Mouse (Mus musculus): ENCODE results near the gene Iqsec1.
A peak's percentile ranks its signal among the peaks of the same experiment; 100 is the strongest.

Gene Iqsec1

DNA sequence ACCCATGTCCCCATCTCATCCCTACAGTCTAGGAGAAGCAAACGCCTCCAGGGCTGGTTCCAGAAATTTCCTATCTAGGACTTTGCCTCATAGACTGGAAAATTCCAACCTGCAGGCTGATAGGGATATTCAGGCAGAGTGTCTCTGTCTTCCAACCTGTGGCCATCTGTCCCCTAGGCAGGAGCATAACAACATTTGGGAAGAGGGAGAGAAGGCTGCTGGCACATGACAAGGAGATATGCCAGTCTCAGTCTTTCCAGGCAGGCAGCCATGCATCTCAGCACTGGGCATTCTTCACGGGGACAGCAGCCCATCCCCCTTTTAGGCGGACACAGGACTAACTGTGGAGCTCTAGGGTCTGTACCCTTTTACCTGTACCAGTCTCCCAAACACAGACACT is 176.4 kb downstream of the Iqsec1 start:
- no peak for DNase-seq (ENCODE audit: low spot score)

DNA sequence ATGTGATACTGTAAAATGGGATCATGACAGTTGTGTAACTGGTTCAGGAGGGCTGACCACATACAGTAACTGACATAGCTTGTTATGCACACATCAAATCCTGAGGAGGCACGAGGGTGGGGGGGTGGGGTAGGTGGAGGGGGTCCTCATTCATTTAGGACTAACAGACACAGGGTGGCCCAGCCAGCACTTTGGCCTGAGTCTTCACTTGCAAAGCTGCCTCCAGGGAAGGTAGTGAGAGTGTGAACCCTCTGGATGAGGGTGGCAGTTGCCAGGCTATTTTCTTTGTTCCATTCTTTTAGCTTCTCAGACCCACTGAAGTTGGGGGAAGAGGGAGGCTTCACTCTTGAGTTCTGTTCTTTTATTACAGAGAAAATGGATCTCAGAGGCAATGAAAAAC is 177.9 kb downstream of the Iqsec1 start:
- no peak for DNase-seq (ENCODE audit: low spot score)

DNA sequence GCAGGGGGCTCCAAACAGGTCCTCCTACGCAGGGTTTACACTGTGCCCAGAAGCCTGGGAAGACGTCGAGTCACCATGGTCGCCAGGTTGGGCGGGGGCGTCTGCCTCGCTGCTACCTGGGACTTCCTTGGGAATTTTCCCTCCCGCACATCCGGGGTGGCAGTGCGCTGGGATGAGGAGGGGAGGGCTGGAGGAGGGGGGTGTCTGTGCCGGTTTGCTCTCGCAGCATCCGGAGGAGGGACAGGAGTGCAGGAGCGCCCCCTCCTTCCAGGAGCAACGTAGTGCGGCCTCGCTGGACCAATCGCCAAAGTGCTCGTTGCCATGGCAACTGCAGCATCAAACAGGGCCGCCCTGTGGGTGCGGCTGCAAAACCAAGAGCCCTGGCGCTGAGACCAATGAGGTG is 178.5 kb downstream of the Iqsec1 start:
- DNase-seq (ENCODE audit: low spot score), result peak; percentile 85

DNA sequence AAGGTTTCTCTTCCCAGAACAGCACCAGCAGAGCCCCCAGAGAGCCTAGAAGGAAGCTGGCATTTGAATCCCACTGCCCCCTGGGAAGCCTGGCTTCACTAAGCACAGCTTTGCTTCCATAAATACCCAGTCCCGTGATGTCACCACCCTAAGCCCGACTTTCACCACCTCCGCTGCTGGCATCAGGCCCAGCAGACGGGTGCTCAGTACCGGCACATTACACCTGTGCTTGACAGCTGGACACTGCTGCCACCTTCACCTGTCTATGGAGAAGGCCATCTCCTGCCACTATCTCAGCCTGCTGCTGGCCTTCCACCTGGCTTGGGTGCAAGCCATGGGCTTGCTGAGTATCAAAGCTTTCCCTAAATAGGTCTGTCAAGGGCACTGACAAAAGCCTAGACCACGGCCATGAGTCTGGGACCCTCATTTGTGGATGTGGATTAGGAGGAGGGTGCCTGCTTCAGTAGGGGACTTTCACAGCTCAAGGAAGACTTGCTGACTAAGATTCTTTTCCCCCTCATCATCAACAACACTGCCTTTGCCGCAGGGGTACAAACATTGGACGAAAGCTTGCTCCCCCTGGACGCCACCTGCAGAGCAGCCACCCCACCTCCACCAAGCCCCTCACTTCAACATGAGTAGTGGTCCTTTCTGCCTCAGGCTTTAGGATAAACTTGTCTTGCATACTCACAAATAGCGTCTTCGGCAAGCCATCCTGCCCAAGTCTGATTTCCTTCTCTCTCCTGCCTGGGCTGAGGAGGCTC is 179.2 kb downstream of the Iqsec1 start:
- DNase-seq (ENCODE audit: low spot score), result no peak

DNA sequence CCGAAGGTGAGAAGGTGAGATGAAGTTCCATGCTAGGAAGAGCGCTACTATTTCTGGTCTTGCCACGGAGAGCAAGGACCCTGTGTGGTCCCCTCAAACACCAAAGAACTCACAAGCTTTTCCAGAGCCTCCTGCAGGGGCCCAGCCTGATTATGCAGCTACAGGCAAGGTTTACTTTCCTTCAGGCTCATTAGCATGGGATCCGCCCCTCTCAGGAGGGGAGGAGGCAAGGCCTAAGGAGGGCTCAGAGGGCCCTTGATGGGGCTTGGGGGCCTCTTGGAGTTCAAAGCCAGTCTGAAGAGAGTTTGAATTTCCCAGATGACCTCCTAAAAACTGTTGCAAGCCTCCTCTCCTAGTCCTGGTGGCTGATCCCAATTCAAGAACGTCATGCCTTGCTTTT is 179.9 kb downstream of the Iqsec1 start:
- DNase-seq (ENCODE audit: low spot score), result no peak

DNA sequence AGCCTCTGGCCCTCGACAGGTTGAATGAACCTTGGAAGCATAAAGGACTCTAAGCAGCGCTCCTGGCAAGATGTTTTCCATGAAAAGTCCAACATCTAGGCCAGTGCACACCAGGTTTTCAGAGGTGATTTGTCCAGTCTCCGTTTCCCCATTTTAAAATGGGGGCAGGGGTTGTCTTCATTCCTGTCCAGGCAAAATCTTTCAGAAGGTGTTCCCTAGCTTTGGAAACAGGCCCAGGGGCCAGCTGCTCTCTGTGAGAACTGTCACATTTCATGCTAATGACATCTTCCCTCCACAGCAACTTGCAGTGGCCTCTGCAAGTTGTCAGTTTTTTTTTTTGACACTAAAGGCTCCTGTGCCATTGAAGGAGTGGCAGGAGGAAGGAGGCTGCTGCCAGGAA is 180.4 kb downstream of the Iqsec1 start:
- DNase-seq (ENCODE audit: low spot score), result no peak

DNA sequence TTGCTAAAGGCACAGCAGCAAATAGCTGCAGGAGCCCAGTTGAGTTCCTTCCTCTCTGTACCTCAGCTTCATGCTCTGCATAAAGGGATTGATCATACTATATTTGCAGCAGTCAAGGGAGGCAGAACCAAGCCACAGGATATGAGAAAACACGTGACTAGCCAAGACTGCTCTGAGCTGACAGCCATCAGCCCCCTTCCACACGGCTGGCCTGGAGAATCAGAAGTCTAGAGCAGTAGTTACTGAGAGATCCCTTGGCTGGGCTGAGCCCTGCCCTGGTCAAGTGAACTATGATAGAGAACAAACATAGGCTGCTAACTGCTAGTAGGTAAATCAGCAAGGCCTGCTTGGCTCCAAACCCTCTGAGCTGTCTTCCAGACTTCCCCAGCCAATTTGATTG is 180.9 kb downstream of the Iqsec1 start:
- DNase-seq (ENCODE audit: low spot score), result no peak

DNA sequence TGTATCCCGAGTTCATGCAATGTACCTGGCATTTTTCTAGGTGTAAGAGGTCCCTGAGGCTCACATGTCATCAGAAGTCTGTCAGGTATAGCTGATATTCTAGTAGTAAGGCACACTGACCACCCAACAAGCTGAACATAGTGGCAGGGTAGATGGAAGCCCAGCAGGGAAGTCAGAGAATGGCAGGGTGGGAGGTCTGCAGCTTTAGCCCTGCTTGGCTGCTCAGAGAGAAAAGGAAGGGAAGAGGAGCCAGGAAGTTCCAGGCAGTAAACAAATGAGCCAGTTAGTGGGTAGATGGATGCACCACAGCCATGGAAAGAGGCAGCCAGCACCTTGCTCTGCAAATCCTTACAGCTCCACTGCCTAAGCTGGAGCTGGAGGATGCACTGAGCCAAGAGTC is 181.7 kb downstream of the Iqsec1 start:
- DNase-seq (ENCODE audit: low spot score), result no peak

DNA sequence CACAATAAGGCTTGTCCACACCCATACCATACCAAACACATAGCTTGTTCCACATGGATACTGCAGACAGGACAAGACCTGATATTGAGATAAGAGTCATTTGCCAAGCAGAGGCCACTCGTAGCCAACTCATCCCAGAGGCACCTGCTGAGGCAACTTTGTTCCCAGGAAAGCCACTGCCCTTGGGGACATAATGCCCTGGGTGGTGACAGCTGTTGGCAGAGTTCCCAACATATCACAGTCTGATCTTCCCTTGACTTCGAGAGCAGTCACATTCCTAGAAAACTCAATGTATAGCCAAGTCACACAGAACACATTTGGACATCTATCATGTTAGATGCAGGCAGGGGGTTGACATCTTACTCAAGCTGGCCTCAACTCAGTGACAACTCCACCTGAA is 183.4 kb downstream of the Iqsec1 start:
- DNase-seq (ENCODE audit: low spot score), result no peak

DNA sequence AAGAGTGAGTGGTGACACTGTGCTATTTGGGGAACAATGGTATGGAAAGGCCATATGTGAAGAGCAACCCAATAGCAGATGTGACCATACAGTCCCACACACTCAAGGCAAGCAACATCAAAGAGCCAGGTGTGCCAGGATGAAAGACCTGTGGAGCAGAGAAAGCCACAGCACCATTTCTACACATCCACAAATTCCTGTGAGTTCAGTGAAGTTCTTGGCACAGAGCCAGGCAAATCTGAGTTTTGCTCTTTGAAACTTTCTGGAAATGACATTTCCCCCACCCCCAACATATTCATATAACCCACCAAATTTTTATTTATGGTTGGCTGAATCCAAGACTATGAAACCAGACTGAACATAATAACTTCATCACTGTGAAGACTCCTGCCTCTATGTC is 183.8 kb downstream of the Iqsec1 start:
- DNase-seq (ENCODE audit: low spot score), result no peak

DNA sequence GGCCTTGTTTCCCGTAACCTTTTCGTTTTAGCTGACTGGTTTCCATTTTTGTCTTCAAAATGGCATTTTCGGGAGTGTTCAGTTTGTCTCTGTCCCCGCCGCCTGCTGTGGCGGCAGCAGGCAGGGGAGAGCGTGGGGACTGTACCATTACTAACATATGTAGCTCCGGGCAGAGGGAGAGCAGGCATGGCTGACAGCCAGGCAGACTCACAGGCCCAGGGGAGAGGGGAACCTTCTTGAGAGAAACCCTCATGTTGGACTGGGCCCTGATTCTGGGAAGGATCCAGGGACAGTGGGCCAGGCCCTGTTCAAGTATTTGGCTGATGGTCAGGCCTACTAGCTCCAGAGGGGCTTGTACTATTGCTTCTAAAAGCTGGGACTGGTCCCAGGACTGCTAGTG is 185.9 kb downstream of the Iqsec1 start:
- no peak for DNase-seq (ENCODE audit: low spot score)

DNA sequence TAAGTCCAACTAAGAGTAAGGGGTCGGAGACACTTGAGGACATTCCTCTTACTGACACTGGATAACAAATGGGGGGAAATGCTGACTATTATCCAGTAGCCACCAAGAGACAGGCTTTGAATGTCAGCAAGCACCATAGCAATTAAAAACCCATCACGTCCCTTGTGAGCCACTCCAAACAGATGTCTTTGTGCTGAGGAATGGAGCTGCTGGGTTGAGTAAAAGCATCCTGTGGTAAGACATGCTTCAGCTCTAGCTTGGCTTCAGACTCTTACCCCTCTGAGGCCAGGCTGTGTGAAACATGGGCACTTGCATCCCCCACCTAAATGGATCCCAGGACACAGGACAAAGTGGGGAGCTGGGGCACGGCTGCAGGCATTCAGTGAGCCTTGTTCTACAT is 186.4 kb downstream of the Iqsec1 start:
- DNase-seq (ENCODE audit: low spot score), result no peak

DNA sequence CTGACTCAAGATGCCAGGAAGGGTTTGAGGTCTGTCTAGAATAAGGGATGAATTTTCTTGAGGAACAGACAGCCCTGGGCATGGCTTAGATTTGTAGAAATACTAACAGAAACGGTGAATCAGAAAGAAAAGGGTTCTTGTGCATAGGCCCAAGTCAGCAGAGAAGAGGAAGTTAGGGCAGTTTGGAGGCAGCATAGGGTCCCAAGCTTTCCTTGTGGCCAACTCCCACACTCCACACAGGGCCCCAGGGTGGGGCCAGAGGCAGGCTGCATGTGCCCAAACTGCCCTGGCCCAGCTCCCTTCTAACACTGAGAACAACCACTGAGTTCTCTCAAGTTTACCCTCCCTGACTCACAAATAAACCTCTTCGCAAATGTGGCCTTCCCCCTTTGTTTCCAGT is 187.7 kb downstream of the Iqsec1 start:
- no peak for DNase-seq (ENCODE audit: low spot score)

DNA sequence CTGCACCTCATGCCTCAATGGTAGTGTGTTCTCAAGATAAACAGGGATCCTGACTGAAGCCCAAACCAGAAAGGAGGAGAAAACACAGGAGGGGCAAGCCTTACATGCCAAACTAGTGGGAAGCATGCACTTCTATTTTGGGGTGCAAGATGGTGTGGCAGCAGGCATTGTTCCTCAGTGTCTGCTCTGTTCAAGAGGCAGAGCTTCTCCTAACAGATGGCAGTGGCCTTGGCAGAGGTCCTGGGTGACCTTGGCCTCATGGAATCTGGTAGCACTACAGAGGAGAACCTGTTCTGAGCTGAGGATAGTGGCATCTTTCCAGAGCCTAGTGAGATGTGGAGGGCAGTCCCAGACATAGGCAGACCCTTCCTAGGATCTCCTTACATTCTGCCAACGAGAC is 189.4 kb downstream of the Iqsec1 start:
- DNase-seq (ENCODE audit: low spot score), result no peak

DNA sequence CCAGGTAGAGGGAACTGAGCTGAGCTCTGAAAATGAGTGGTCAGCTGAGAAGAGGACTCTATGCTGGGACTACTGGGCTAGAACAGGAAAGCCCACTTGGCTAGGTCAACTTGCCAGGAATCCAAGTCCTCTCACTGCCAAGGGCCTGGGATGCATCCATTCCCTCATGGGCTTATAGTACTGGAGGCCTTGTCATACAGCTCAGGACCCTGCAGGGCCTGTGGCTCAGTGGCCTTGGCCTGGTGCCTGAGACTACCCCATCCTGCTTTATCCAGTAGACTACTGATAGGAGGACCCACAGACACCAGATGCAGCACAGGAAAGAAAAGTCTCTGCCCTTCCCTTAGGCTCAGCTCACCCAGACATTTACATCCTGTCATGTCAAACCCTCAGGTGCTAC is 190.3 kb downstream of the Iqsec1 start:
- no peak for DNase-seq (ENCODE audit: low spot score)

DNA sequence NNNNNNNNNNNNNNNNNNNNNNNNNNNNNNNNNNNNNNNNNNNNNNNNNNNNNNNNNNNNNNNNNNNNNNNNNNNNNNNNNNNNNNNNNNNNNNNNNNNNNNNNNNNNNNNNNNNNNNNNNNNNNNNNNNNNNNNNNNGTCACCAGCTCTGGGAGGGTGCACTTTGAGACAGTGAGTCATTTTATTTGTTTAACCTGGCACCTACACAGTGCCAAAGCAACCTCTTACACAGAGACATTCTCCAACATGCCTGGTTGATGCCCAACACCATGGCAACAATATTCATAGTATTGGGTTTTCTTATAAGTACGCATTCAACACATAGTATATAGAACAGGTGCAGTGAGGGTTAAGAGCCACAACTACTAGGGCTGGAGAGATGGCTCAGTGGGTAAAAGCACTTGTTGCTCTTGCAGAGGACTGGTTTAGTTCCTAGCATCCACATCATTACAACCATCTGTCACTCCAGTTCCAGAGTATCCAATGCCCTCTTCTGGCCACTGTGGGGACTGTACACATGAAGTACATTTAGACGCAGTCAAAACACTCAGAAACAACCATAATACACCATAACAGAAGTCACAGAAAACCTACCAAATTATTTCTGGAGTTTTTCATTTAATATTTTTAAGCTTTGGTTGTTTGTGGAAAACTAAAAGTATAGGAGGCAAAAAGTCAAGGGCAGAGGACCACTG is 191.4 kb downstream of the Iqsec1 start:
- DNase-seq (ENCODE audit: low spot score), result no peak

DNA sequence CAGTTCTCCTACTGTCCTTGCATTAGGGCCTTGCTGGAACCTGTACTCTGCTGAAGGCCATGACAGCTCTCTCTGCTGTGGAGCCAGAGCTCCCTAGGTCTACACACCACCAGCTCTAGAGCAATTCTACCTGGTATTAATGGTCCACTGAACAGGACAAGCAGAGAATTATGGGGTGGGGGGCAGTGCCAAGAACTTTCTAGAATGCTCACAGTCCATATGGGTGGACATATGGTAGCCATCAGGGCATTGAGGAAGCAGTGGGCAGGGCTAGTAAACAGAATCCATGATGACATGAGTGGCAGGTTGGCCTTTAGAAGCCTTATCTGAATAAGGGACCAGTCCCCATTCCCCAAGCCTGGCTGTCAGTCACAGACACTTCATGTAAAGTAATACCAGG is 197.6 kb downstream of the Iqsec1 start:
- DNase-seq (ENCODE audit: low spot score), result no peak

DNA sequence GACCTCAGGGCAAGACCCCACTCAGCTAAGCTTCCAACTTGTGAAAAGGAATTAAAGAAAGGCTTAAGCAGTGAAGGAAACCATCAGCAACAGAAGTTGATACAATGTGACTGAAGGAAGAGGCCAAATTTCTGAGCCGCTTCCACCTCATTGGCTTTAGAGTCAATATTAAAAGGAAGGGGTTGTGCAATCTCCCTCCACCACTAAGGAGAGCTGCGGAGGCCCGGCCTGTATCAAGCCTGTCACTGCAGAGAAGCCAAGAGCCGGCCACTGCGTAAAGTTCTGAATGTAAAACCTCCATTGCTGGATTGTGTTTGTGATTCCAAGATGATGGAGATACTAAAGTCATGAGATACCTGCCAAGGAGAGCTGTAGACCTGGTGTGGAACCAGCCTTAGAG is 199.0 kb downstream of the Iqsec1 start:
- no peak for DNase-seq (ENCODE audit: low spot score)

DNA sequence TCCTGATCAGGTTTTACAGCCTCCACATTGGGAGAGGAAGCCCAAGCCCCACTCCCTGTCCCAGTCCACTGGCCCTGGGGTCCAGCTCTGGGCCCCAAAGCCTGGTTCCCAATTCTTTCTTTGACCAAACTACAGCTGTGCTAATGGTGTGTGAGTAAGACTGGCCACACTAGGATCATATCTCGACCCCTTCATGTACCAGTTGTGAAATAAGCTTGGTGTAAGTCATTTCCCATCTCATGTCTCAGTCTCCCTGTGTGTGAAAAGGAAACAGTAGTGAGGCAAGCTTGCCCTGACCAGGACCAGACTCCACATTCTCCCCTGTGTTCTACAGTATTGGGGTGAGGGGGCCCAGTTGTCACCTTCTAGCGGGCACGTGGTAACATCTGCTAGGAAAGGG is 200.9 kb downstream of the Iqsec1 start:
- DNase-seq (ENCODE audit: low spot score), result no peak

DNA sequence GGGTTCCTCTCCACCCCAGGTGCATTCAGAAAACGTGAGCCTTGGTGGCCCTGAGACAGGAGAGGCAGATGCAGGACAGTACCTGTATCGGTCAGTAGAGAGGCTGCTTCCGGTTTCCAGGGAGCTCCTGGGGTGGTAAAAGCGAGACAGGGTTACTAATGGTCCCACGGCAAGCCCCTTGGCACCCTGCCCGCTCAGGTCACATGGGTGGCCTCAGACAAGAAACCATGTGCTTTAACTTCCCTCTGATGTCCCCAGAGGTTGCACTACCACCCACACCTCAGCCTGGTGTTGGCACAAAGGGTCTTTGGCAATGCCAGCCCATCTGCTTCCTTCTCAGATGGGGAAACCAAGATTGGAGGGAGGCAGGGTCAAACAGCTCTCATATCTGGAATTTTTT is 201.4 kb downstream of the Iqsec1 start:
- peak; percentile 60 for DNase-seq (ENCODE audit: low spot score)

DNA sequence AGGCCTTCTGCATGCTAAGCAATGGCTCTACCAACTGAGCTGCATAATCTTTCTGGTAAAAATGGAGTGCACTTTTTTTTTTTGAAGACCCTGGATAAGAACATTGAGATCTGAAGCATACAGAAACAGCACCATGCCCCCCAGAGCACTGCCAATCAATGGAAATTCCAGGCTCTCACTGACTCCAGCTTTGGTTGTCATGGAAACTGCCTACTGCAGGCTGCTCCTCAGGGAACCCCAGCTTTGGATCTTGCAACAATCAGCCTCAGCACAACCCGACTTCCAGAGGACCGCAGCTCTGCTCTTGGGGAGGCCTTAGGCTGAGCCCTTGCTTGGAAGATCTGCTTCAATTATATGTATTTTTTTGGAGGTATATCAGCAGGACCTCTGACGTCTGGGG is 201.9 kb downstream of the Iqsec1 start:
- DNase-seq (ENCODE audit: low spot score), result no peak

DNA sequence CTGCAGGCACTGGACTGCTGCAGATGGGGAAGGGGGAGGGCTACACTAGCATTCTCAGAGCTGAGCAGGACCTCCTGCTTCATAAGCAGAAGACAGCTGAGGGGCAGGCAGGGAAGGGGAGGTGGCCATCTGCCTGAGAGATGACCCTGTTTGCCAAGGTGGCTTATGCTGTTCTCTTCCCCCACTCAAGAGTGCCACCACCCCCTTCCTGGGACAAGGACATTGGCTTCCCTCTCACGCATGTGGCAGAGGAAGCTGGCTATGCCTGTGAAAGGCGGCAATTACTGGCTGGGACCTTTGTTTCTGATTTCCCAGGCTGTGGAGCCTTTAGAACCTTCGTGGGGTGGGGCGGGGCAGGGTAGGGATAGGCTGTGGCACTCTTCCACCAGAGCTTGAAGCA is 204.5 kb downstream of the Iqsec1 start:
- DNase-seq (ENCODE audit: low spot score), result no peak

DNA sequence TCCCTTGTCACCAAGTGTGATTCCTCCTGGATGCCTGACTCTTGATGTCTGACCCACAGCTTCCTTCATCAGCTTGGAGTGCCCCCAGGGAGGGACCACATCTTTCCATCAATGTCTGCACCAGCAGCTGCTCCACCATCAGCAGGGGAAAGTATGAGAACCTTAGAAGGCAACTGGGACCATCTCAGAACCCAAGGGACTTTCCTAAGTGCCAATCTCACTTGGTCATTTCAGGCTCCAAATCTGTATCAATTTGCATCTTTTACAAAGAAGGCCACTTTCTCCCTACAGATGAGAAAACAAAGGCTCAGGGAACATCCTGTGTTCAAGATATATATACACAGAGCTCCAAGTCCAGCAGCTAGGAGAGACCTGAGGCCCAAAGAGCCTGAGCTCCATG is 205.3 kb downstream of the Iqsec1 start:
- DNase-seq (ENCODE audit: low spot score), result no peak
